Mouse (Mus musculus) thymus, adult 2 months (tissue): ENCODE measurements around the gene Prkcz.

ENCODE experiments used
- CTCF ChIP-seq: fragments of 200-500 bp; IDR thresholded peaks from 2 replicates; pipeline ENCODE4 v1.5.1; 2012; ENCODE audit warnings: mild to moderate bottlenecking, control low read depth, low read length, moderate library complexity, borderline replicate concordance; ENCODE audit not compliant: control insufficient read depth, poor library complexity, insufficient read depth; ENCODE audit errors: extremely low read depth
- POLR2A ChIP-seq: fragments of 200-500 bp; IDR thresholded peaks from 2 replicates; pipeline ENCODE4 v1.6.1; 2012; ENCODE audit warnings: mild to moderate bottlenecking, low read length, control low read depth, moderate library complexity; ENCODE audit not compliant: control insufficient read depth, poor library complexity, insufficient read depth; ENCODE audit errors: extremely low read depth

- TF ChIP-seq CTCF (no peak), POLR2A (no peak)
Measured at GRCm38 (mm10) chr4:155252253-155252652, 108.9 kb downstream of the Prkcz start.
